Mouse (Mus musculus) erythroblast, embryonic 14.5 days (primary cell): ENCODE results near the gene Alx3.

ENCODE experiments used
- GATA1 ChIP-seq: IDR thresholded peaks from 2 replicates; pipeline ENCODE4 v1.6.1; 2012; ENCODE audit warnings: low read length, inconsistent platforms, mixed read lengths
- TAL1 ChIP-seq: IDR thresholded peaks from 3 replicates; pipeline ENCODE4 v1.6.1; 2012; ENCODE audit warnings: low read length, inconsistent platforms, mixed read lengths

GRCm38 (mm10) chr3:107600127-107600526 lies 5.3 kb downstream of the Alx3 start:
- TF ChIP-seq GATA1 = no peak
- TF ChIP-seq TAL1 = no peak
